Mouse (Mus musculus) liver, embryonic 14.5 days (tissue): ENCODE results near the gene Elf5.

ENCODE experiments used
- CTCF ChIP-seq: IDR thresholded peaks from 2 replicates; pipeline ENCODE4 v1.5.1; 2016; ENCODE audit warnings: antibody characterized with exemption, low read depth, control low read depth
- EP300 ChIP-seq: IDR thresholded peaks from 2 replicates; pipeline ENCODE4 v1.6.1; 2016; ENCODE audit warnings: antibody characterized with exemption, low read depth

- TF ChIP-seq CTCF (no peak), EP300 (no peak)
Measured at GRCm38 (mm10) chr2:103478326-103478725, 66.8 kb downstream of the Elf5 start.
